Mouse (Mus musculus) gastrocnemius, adult 2 months (tissue): ENCODE measurements around the gene Tbx1. TPM values are rescaled to one million over a fixed set of nuclear protein-coding genes. Genes with fewer than 3 reads are reported as not detected.

ENCODE experiments used
- DNase-seq: peaks from one replicate; pipeline ENCODE4 v3.0.0; 2022
- H3K27ac ChIP-seq: fragments of 200-600 bp; 2 replicates; pipeline ENCODE4 v1.8.1; 2022; ENCODE audit warnings: mild to moderate bottlenecking
- H3K4me3 ChIP-seq: fragments of 200-600 bp; 2 replicates; pipeline ENCODE4 v1.8.1; 2022; ENCODE audit warnings: mild to moderate bottlenecking, moderate library complexity
- CTCF ChIP-seq: fragments of 200-600 bp; IDR thresholded peaks from 2 replicates; pipeline ENCODE4 v1.8.1; 2022; ENCODE audit warnings: antibody characterized with exemption, mild to moderate bottlenecking, moderate library complexity
- intact Hi-C: fragments of 180-260 bp; cut with DNase I; formaldehyde crosslinking; loops from one replicate; pipeline ENCODE4 v1.15.1; 2025
- total RNA-seq, 2 experiments: library from RNA; stranded (reverse); gene quantifications; 2 replicates each; pipeline ENCODE4 v1.2.3; 2021

Tbx1 gene
- total RNA-seq, 2 experiments from 2014 or later: 1.2 to 4.7 TPM

DNA sequence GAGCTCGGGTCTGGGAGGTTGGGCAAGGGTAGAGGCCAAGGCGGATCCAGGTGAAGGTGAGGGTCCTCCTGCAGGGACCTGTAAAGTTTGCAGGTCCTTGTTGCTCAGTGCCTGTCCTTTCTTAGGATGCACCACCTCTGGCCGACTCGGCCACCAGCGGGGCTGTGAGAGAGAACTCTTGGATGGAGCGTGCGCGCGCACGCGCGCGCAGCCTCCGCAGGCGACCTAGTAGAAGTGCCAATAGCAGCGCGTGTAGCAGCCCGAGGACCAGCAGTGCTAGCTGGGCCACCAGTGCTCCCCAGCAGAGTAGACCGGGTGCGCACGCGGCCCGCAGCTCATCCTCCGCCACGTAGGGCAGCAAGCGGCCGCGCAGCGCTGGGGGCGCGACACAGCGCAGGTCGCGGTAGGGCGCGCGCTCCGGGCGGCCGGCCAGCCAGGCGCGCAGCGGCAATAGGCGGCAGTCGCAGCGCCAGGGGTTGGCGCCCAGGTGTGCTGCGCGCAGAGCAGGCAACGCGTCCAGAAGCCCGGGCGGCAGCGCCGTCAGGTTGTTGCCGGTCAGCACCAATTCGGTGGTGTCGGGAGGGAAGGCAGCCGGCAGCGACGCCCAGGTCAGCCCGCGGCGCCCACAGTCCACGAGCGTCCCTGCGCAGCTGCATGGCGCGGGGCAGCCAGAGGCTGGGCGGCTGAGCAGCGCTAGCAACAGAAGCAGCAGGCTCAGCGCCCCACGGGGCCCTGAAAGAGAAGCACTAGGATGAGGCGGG lies 30.3 kb upstream of the Tbx1 start:
- Histone ChIP-seq H3K27ac (no peak overlapping the region), H3K4me3 (peak overlapping the region; percentile 72)
- TF ChIP-seq CTCF: no peak
- intact Hi-C loops: no loop called here
- DNase-seq: peak; percentile 68

DNA sequence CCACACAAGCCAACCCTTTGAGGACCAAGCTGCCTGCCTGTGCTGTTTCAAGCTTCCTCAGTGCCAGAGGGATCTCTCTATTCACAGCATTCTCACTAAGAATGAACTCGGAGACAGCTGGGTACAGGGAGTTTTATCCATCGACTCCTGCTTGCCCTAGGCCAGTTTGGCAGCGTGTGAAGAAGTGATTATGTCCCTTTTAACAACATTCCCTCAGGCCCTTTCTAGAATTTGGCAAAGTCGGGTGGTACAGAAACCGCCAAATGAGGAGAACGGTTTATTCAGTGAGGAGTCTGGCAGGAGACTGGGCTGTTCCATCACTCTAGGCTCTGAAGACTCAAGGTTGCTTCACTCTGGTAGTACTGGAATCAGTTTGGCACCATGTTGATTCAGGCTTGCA lies 29.7 kb upstream of the Tbx1 start:
- intact Hi-C loops: no loop called here
- no peak for TF ChIP-seq CTCF
- H3K4me3 ChIP-seq: no peak overlapping the region

DNA sequence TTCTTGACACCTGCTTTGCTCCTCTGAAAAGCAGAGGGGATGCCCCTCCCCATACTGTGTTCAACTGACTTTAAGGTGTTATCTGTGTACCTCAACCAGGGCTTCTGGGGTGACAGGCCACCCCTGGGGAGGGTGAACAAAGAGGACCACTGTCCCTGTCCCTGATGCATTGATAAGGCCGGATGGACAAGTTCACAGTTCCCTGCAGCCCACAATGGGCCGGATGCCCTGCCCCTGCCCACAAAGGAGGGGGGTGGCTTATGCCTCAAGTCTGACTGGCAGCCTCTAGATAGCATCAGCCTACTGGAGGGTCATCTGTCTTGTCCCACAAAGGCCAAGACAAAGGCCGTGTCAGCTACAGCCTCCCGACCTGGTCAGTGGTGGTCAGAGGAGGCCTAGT lies 28.6 kb upstream of the Tbx1 start:
- H3K27ac ChIP-seq: no peak overlapping the region
- no peak for TF ChIP-seq CTCF
- intact Hi-C loops: loop anchor here (5.0 kb wide), 1 partner anchor 92 kb away; no protein-coding TSS in a partner anchor
- no peak overlapping the region for H3K4me3 ChIP-seq
- DNase-seq: no peak

More for the DNA sequence above, 29.7 kb upstream of the Tbx1 start:
- no peak overlapping the region for H3K27ac ChIP-seq
- DNase-seq: no peak

DNA sequence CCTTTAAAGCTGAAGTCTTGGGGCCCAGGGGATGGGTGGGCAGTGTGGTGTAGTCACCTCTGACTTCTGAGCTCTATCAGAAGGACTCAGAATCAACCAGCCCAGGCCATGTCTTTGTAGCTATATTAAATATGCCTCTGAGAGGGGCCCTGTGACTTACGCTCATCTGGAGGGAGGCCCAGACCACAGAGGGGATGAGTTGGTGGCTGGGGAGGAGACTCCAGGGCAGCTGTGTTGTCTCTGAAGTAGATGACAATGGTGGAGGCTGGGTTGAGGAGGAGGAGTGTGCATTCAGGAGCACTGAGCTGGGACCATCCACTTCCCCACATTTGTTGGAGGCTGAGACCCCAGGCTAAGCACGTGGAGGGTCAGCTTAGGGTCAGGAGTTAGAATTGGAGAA lies 27.8 kb upstream of the Tbx1 start:
- DNase-seq: no peak
- intact Hi-C loops: loop anchor here (5.0 kb wide), 1 partner anchor 91 kb away; no protein-coding TSS in a partner anchor
- Histone ChIP-seq H3K27ac (no peak overlapping the region), H3K4me3 (no peak overlapping the region)
- TF ChIP-seq CTCF: no peak

DNA sequence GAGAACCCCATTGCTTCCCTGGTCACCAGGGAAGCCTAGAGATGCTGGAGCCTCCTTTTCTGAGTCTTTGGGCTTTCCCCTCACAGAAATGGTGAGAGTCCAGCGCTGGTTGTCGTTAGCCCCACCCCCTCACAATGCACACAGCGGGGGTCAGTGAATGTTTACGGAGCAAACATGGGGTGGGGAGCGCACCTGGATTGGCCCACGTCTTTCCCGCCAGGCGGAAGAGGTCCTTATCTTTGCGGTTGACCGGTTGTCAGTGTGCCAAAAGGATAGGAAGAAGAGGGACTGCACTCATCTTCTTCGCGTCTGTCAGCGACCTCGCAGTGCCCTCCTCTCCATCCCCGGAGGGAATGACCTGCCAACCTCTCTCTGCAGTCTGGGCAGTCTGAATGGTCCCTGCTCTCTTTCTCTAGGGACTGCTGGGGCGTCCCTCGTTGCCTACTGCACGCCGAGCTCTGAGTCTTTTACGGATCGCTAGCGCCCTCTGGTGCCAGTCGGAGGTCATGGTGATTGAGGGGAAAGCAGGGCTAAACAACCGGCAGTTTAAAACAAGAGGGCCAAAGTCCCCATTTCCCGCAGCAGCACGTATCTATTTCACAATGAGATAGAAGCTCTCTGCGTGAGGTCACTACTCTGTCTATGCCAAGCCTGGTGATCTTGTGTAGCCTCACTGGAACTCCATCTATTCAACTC lies 27.0 kb upstream of the Tbx1 start:
- intact Hi-C loops: loop anchor here (1.0 to 5.0 kb wide), 3 partner anchors 90 to 269 kb away; partner anchors contain the start of genes Arvcf and Tango2
- peak; percentile 96 for TF ChIP-seq CTCF
- H3K27ac ChIP-seq: no peak overlapping the region
- peak; percentile 89 for DNase-seq
- peak overlapping the region; percentile 56 for H3K4me3 ChIP-seq

DNA sequence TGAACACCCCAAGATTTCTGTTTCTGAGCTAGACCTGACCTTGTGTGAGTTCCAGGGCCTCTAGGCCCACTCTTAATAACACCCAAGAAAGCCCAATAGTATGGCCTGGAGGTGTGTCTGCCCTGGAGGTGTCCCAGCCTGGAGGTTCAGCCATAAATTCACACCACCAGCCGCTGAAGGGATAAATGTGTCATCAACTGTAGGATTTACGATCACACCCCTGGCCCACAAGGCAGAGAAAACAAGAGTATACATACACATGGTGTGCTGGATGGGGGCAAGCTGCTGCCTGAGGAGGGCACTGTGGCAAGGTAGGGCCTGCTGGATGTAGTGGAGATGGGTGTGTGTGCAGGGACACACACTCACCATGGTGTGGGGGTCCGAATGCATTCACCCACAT lies 22.8 kb upstream of the Tbx1 start:
- intact Hi-C loops: no loop called here
- H3K27ac ChIP-seq: no peak overlapping the region
- TF ChIP-seq CTCF: no peak
- no peak for DNase-seq
- no peak overlapping the region for H3K4me3 ChIP-seq

DNA sequence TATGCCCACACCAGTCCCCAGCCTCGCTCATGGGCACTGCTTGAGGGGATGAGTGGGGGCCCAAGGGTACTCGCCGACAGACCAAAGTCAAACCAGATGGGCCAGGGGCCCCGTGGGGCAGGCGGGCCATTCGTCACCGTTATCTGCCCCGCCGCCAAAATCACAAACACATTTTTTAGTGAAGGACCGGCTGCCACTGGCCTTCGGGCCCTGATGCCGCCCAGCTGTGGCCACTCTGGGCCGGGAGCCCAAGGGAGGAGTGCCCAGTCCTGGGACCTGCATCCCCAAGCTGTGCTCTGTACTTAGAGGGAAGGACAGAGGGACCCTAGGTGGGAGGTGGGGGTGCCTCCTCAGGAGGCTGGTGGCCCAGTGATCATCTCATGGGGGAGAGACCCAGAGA lies 21.3 kb upstream of the Tbx1 start:
- intact Hi-C loops: no loop called here
- TF ChIP-seq CTCF: no peak
- Histone ChIP-seq H3K27ac (no peak overlapping the region), H3K4me3 (no peak overlapping the region)
- DNase-seq: no peak

DNA sequence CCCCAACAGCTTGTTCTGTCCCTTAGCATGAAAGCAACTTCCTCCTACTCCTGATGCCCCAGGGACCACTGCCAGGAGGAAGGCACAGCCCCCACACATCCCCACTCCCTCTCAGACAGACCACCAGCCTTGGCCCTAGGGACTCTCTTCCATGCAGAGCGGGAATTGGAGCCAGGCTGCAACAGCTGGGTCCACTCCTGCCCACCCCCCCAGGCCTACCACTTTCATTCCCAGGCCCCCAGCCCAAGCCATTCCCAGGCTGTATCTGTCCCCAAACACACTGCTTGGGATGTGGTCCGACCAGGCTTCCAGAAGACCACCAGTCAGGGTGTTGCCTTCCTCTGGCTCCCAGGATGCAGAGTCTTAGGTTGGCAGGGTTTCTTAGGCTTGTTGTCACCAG lies 18.6 kb upstream of the Tbx1 start:
- intact Hi-C loops: no loop called here

DNA sequence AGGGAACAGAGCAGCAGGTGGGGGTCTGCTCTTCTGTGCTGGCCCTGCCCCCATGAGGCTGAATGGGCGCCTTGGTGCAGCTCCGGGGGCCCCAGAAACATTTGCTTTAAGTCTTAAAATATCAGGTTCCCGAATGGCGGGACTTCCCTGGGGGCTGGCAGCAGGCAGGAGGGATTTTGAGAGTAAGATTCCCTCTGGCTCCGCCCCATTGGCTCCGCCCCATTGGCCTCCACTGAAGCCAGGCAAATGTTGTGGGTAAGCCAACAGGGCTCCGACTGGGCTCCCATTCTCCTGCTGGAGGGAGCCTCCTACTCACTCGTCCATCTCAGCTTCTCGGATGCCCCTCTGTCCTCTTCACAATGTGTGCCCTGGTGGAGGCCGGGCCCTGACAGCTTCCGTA lies 17.8 kb upstream of the Tbx1 start:
- H3K4me3 ChIP-seq: 0 out of 2 replicates have a peak overlapping the region, but pooled peaks have one; percentile 7
- H3K27ac ChIP-seq: no peak overlapping the region; the same call in 1 of the 2 replicates
- no peak for TF ChIP-seq CTCF
- DNase-seq: peak; percentile 75
- intact Hi-C loops: no loop called here

More for the DNA sequence above, 18.6 kb upstream of the Tbx1 start:
- H3K4me3 ChIP-seq: no peak overlapping the region
- no peak for TF ChIP-seq CTCF
- H3K27ac ChIP-seq: no peak overlapping the region
- peak; percentile 8 for DNase-seq

DNA sequence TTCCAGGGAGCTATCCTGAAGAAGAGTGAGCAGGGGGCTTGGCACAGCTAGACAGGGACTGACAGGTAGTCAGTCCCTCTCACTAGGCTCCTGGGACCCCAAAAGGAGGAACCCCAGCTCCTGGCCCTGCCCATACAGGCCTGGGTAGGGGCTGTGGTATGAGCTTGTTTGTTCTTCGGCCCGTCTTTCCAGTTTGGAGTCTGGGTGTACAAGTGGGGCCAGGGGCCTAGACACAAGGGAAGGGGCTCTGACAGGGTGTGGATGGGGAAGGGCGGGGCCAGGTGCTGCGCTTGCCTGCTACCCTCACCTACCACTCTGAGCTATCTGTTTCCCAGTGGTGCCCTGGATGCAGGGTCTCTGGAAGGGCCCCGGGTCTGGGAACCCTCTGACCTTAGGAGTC lies 15.2 kb upstream of the Tbx1 start:
- Histone ChIP-seq H3K4me3 (no peak overlapping the region), H3K27ac (peak overlapping the region; percentile 95)
- no peak for DNase-seq
- intact Hi-C loops: no loop called here
- no peak for TF ChIP-seq CTCF

DNA sequence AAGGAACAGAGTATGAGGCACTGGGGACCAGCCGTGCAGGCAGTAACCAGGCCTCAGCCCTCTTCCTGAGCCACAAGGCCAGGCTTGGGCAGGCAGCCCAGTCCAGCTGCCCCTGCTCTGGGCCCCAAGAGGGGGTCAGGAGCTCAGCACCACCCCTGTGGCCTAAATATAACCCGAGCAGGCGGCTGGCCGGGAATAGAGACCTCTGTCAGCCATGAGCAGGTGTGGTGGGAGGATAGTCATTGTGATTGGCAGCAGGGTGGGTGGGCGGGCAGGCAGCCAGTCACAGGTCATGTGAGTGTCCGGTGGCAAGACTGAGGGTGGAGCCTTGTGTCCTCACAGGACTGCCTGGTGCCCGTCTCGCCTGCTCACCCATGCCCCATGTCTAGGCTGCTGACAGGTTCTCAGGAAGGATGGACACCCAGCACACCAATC lies 13.8 kb upstream of the Tbx1 start:
- intact Hi-C loops: no loop called here
- DNase-seq: peak; percentile 93
- Histone ChIP-seq H3K27ac (peak overlapping the region; percentile 95), H3K4me3 (no peak overlapping the region)
- TF ChIP-seq CTCF: no peak

DNA sequence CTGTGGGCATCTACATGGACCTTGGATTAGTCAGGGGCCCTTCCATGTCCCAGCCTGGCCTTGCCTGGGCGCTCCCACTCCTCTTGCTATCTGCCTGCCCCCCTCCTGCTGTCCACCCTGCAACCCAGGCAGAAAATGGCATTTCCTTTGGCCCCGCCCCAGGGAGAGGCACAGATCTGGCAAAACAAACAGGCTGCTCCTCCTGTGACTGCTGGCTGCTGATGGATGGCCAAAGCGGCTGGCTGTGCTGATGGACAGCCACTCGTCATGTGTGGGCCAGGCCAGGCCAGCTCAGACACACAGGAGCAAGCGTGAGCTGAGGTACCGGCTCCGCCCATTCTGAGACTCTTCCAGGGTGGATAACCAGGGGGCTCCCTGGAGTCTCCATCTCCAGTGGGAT lies 11.0 kb upstream of the Tbx1 start:
- H3K4me3 ChIP-seq: no peak overlapping the region
- peak; percentile 82 for DNase-seq
- intact Hi-C loops: no loop called here

DNA sequence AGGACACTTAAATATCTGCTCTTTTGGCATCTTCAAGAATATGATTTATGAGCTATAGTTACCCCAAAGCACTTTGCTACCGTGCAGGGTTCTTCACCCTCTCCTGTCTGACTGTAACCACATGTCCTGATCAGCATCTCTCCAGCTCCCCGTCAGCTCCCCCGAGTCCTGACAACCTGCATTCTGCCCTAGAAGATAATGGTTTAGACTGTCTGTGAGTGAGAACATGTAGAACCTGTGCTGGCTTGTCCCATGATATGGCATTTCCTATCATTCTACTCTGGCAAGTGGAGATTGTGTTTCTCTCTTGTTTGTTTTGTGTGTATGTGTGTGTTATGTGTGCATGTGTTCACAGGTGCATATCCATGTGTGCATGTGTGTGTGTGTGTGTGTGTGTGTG lies 7.5 kb upstream of the Tbx1 start:
- H3K27ac ChIP-seq: no peak overlapping the region
- TF ChIP-seq CTCF: no peak
- H3K4me3 ChIP-seq: no peak overlapping the region
- no peak for DNase-seq
- intact Hi-C loops: no loop called here

More for the DNA sequence above, 11.0 kb upstream of the Tbx1 start:
- H3K27ac ChIP-seq: peak overlapping the region; percentile 88
- TF ChIP-seq CTCF: no peak
